Mouse (Mus musculus) ES-E14 (cell line): ENCODE data around the gene 2010300C02Rik.

Experiments
- CHD2 ChIP-seq: IDR thresholded peaks from 2 replicates; pipeline ENCODE4 v1.6.1; 2014; ENCODE audit warnings: mild to moderate bottlenecking, low read depth, low read length, inconsistent platforms
- HCFC1 ChIP-seq: IDR thresholded peaks from 2 replicates; pipeline ENCODE4 v1.6.1; 2012; ENCODE audit warnings: low read length, inconsistent platforms, borderline replicate concordance; ENCODE audit not compliant: insufficient read depth
- MAFK ChIP-seq: IDR thresholded peaks from 2 replicates; pipeline ENCODE4 v1.6.1; 2014; ENCODE audit warnings: mild to moderate bottlenecking, low read depth, low read length, inconsistent platforms; ENCODE audit not compliant: insufficient read depth
- ZC3H11A ChIP-seq: IDR thresholded peaks from 2 replicates; pipeline ENCODE4 v1.6.1; 2012; ENCODE audit warnings: low read depth, mild to moderate bottlenecking, inconsistent platforms, low read length, borderline replicate concordance
- ZNF384 ChIP-seq: IDR thresholded peaks from 2 replicates; pipeline ENCODE4 v1.6.1; 2012; ENCODE audit warnings: low read depth, low read length, inconsistent platforms

- TF ChIP-seq HCFC1 (no peak), ZNF384 (no peak), ZC3H11A (no peak), CHD2 (no peak), MAFK (no peak)
These were observed 31.5 kb downstream of the 2010300C02Rik start for GRCm38 (mm10) chr1:37688351-37688750.
